12 mouse cellular contexts compared by ENCODE assay signal in the genomic region with DNA sequence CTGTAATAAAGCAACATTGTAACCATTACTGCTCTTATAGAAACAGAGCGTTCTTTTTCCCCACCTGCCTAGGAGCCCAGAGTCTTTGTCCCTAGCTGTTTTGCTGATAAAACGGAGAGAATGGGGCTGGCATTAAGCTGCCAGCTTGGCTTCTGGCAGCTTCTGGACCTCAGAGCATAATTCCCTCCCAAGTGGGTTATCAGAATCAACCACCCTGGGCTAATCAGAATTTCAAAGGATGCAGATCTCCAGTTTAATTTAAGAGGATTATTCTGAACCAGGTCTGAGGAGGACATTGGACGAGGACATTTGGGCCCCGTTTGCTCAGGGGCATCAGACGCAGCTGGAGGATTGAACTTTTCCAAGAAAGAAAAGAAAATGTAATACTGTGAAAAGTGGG.
"Had no signal": no experiment of that assay in that cellular context is flagged by ENCODE, and none has a peak within 500 bp of the region (broad histone marks: within the 10 kb centered on the region; RNA-seq: fewer than 3 reads in every experiment).

No protein-coding gene starts in this region.

- H3K36me3 ChIP-seq: kidney, embryonic 15.5 days; lung, embryonic 15.5 days had no signal

- H3K4me3 ChIP-seq: kidney, embryonic 15.5 days; left cerebral cortex, adult 2 months; lung, embryonic 15.5 days had no signal

- H3K27me3 ChIP-seq: kidney, embryonic 15.5 days; lung, embryonic 15.5 days had no signal

- ATAC-seq: hindbrain, embryonic 16.5 days; inflammation-experienced regulatory T-cells, adult 6 months had no signal

- H3K9me3 ChIP-seq: kidney, embryonic 15.5 days; lung, embryonic 15.5 days had no signal

- DNase-seq: kidney, adult 2 months; kidney, postnatal 14 days; lung, postnatal 14 days; right cerebral cortex, postnatal 4 days; spleen, adult 18-20 months; thymus, postnatal 36 days had no signal

- H3K4me2 ChIP-seq: kidney, embryonic 15.5 days; lung, embryonic 15.5 days had no signal

- H3K9ac ChIP-seq: kidney, embryonic 15.5 days; lung, embryonic 15.5 days had no signal

- H3K27ac ChIP-seq: kidney, embryonic 15.5 days; left cerebral cortex, adult 2 months; lung, embryonic 15.5 days; macrophage had no signal
